Mouse (Mus musculus) adrenal gland, postnatal 4 days (tissue): ENCODE results near the gene Grik4. TPM values are rescaled to one million over a fixed set of nuclear protein-coding genes. Genes with fewer than 3 reads are reported as not detected.

Experiments used
- DNase-seq, 2 experiments: peaks; one replicate each; pipeline ENCODE4 v3.0.0; 2021 to 2022; ENCODE audit warnings: low spot score in 2 of 2, mixed read lengths in 2 of 2
- total RNA-seq, 2 experiments: library from RNA; stranded (reverse); gene quantifications; 2 replicates each; pipeline ENCODE4 v1.2.3; 2021

Grik4 gene
- total RNA-seq, 2 experiments from 2014 or later: 2.2 to 2.4 TPM

- no peak for DNase-seq
These were observed 80.9 kb downstream of the Grik4 start for GRCm38 (mm10) chr9:42863360-42863759.

DNA sequence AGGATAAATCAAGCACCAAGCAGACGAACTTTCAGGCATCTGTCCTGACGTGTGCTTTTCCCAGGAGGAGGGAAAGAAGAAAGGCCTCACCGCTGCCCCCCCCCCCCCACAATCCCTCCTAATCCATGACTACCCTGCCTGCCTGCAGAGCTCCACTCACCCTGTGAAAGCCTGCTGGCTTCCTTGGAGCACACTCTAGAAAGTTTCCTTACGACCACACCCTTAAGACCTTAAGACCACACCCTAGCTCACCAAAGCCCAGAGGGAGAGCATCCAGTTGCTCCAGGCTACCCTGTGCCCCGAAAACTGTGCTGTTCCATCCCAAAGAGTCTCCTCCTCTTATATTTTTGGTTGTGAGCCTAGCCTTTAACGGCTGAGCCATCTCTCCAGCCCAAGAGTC, 82.6 kb downstream of the Grik4 start:
- no peak for DNase-seq

- no peak for DNase-seq
These were observed 83.1 kb downstream of the Grik4 start for GRCm38 (mm10) chr9:42861238-42861637.

DNA sequence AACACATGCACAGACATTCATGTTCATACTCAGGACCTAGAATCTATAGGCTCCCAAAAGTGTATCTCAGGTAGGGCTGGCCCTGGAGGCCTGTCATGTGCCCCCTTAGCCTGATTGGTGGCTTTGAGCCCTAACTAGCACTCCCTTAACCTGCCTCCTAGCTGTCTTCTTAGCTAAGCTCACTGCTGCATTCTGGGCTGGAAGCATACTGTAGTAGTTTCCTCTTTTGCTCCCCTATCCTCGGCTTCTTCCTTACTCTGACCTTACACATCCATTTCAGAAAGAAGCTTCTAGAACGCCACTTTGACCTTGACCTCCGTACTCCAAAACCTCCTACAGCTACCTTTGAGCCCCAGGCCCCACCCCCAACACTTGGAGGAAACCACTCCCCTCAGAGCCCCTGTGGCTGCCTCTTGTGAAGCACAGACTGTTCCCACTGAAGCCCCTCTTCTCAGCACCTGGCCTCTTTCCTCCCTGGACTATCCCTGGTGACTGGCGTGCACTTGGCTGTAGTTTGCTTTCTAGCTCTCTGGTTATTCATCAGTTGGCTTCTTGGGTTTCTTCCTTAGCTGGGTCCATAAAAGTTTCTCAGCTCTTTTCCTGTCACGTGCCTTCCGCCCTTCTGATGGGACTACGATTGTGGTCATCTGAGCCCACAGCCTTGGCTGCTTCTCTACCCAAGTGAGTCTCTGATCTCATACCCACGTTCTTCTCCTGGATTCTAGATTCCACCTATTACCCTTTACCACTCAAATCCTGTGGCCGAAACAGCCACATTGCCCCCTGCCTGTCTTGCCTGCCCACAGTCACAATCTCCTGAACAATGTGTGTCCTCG, 84.1 kb downstream of the Grik4 start:
- DNase-seq: no peak

GRCm38 (mm10) chr9:42858998-42859690, 85.1 kb downstream of the Grik4 start:
- no peak for DNase-seq

DNA sequence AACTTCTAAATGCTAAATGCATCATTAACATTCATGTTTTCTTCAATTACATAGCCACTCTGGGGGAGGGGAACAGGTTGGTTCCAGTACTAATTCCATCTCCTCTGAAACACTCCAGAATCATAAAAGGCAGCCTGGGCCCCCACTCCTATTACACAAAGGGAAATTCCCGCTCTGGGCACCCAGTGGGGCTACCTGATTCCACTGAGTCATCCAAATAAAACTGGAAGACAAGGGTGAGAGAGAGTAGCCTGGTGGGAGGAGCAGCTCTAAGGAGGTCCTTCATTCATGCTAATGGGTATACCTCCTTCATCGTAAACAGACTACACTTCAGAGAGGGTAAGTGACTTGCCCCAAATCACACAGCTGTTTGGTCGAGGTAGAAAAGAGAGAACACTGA, 85.7 kb downstream of the Grik4 start:
- DNase-seq: no peak

- no peak for DNase-seq
These were observed 86.5 kb downstream of the Grik4 start for GRCm38 (mm10) chr9:42857756-42858155.

- DNase-seq: no peak
These were observed 91.2 kb downstream of the Grik4 start for GRCm38 (mm10) chr9:42853077-42853476.

- no peak for DNase-seq
These were observed 94.2 kb downstream of the Grik4 start for GRCm38 (mm10) chr9:42850063-42850462.

DNA sequence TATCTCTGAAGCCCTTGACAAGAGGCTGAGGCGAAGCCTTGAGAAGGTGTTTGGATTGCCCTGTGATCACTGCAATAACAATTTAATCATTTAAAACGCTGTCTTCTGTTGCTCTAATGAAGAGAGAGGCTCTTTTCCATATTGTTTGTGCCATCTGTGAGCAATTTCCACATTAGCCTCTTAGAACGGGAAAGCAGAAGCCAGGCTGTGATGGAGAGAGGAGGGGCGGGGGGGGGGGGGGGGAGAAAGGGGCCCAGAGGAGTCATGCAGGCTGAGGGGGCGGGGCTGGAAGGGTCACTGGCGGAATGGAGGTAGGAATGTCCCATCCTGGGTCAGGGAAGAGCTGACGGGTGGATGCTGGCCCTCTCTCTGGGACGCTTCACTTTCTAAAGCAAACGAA, 96.2 kb downstream of the Grik4 start:
- no peak for DNase-seq

DNA sequence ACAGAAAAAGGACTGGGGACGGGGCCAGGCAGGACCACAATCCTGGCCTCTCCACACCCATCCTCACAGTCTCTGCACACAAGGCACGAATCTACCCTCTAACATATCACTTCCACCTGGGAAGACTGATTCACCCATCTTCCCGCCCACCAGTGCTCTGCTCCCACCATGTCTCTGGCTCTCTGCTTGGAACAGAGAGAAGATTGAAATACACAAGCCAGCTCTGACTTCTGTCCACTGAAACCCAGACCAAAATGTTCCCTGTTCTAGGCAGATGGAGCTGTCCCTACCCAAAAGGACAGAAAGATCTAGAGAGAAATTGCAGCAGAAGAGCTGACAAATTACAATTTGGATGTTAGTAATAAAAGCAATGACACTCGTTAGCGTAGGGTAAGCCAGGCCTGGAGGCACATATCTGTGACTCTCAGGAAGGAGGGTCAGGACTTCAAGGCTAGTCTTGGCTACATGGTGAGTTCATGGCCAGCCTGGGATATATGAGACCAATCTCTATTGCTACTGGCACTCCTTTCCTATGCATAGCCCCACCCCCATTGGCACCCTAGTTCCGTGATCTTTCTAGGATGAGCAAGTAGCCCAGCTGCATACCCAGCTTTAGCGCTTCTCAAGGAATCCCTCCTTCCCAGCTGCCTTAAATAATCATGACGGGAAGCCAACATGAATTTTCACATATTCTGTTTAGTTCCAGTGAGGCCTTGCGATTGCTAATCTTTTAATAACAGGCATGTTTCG, 97.4 kb downstream of the Grik4 start:
- no peak for DNase-seq

DNA sequence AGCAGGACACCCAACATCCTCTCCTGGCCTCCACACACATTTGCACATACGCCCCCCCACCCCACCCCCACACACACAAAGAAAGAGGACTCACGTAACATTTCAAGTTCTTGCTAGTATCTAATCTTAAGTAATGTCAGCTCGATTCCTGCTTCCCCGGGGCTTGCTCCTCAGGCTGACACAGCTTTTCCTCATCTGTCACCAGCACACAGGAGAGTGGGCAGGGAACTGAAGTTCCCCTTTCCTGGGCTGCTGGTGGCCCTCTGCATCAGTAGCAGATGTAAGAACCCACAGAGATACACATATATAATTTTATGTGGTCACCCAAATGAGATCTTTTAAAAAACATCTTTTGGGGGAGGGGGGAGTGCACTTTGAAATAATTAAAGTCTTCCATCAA, 98.2 kb downstream of the Grik4 start:
- no peak for DNase-seq

- no peak for DNase-seq
These were observed 100.0 kb downstream of the Grik4 start for GRCm38 (mm10) chr9:42844301-42844700.

DNA sequence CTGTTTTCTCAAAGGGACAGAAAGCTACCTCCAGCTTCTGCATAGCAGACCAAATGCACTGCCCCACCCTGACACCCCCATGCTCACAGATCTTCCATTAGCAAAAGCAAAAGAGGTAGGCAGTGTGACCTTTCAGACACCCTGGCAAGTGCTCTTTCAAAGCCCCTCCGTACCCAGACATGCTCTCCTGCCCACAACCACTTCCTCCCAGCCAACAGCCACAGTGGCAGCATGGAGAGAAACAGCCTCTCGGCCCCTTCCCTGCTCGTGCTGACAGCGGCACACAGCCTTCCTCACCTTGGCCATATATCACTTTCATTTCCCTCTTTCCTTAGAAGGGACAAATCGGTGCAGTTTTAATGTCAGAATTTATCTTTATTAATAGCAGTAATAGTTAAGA, 106.0 kb downstream of the Grik4 start:
- DNase-seq: no peak

GRCm38 (mm10) chr9:42837498-42837897, 106.8 kb downstream of the Grik4 start:
- no peak for DNase-seq

GRCm38 (mm10) chr9:42831558-42831957, 112.7 kb downstream of the Grik4 start:
- DNase-seq: no peak

- no peak for DNase-seq
These were observed 125.0 kb downstream of the Grik4 start for GRCm38 (mm10) chr9:42819247-42819646.

DNA sequence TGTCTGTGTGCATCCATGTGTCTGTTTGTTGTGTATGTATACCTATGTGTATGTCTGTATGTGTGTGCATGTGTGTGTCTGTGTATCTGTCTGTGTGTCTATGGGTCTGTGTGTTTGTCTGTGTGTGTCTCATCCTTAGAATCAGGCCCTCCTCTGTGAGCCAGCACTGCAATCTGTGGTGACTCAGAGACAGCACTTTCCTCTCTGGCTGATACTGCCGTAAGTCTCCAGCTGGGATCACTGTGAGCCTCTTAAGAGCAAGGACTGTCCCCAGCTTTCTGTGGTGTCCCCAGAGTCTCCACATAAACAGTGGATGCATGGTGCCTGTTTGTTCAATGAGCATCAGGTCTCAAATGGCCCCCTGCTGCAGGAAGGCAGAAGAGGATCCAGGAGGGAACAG, 127.5 kb downstream of the Grik4 start:
- DNase-seq: no peak

DNA sequence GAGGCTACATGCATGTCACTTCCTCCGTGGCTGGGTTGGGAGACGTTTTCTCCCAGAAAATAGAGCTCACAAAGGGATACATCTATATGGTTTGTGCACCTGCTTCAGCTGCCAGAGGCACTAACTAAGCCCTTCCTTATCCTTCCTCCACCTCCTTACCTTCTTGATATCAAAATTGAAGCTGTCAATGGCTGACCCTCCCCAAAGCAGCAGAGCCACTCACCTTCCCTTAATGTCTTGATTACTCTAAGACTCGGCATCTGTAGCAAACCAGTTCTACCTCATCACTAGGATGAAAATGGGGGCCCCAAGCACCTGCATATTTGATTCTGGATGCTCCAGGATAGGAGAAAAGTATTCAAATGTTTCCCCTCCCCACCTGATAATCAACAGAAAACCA, 135.1 kb downstream of the Grik4 start:
- no peak for DNase-seq

DNA sequence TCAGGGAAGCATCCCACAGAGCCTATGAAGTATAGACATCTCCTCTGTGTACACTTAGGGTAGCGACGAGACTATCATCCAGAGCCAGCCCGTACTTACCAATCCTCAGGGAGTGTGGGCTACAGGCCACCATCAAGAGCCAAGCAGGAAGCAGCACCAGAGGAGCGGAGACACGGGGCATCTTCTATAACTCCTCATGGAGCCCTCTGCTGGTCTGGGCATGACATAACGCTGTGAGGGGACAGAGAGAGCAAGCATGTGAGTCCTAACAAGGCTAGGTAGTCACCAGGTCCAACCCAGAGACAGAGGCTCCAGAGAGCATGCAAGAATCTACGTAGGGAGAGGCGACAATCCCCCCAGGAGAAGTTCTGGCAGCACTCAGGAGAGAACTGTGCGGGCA, 135.9 kb downstream of the Grik4 start:
- no peak for DNase-seq

- DNase-seq: no peak
These were observed 141.2 kb downstream of the Grik4 start for GRCm38 (mm10) chr9:42803061-42803491.

- no peak for DNase-seq
These were observed 142.4 kb downstream of the Grik4 start for GRCm38 (mm10) chr9:42801929-42802328.
